Mouse (Mus musculus): Measurements from ENCODE around the gene Pou2f1. TPM values are rescaled to one million over a fixed set of nuclear protein-coding genes. Genes with fewer than 3 reads are reported as not detected.

The Pou2f1 gene
- total RNA-seq (2015) (23.9 and 28.5 TPM in 2 replicates), total RNA-seq (2017) (17.3 and 23.5 TPM in 2 replicates)

DNA sequence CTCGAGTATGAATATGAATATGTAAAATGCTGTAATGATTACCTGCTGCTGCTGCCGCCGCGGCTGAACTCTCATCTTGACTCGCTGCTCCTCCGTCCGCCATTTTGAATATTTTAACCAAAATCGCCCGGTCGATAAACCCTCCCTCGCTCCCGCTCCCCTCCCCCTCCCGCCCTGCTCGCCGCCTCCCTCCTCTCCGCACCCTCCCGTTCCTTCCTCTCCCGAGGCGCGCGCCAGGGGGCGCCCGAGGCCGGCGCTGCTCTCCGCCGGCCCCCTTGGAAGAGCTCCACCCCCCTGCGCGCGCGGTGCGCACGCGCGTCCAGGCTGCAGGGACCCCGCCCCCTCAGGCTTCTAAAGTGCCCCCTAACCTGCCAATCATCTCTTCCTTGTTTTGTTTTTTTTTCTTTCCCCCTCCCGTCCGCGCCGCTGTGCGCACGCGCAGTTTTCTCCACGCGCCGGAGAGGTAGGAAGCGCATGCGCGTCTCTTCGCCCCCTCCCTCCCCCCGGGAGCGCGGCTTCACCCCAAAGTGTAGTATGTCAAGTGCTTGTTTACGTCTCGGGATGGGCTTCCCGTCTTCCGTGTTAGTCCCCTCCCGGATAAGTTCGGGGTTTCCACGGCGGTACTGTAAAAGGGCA, at the start of gene Pou2f1:
TSS of gene Pou2f1 (minus strand) at position 159 of the 636 bp plus-strand sequence.
- ATAC-seq (replicated peaks; ENCODE audit: poor library complexity) = peak; percentile 69

GRCm38 (mm10) chr1:166049046-166049827, 46.8 kb upstream of the Pou2f1 start:
- ATAC-seq (replicated peaks; ENCODE audit: poor library complexity) = no peak

DNA sequence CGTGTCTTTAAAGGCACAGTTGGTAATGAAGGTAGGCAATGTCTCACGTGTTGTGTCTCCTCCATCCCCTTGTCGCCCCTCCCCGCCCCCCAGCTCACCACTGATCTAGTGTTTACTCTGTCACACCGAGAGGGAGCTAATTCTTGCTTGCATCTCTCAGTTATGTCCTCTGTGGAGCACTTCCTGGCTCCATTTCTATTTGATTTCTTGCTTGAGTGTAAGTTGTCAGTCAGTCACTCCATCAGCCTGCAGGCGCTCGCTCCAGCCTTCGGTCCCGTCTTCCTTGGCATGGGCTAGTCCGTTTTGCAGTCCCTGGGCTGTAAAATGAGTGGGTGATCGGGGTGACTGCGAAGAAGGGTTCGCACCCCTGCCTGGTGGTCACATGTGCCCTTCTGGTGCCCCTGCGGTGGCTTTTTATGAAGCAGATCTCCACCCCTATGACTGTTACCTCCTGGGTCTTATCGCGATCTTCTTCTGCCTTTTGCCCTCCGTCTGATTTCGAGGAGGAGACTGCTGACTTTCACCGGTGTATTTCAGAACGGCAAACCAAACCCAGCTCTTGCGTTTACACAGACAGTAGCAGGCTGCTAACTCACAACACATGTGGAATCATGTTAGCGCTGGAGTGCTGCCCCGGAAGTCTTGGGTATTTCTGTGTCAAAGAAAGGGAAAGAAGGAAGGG, 45.9 kb upstream of the Pou2f1 start:
- ATAC-seq (replicated peaks; ENCODE audit: poor library complexity) = peak; percentile 59

DNA sequence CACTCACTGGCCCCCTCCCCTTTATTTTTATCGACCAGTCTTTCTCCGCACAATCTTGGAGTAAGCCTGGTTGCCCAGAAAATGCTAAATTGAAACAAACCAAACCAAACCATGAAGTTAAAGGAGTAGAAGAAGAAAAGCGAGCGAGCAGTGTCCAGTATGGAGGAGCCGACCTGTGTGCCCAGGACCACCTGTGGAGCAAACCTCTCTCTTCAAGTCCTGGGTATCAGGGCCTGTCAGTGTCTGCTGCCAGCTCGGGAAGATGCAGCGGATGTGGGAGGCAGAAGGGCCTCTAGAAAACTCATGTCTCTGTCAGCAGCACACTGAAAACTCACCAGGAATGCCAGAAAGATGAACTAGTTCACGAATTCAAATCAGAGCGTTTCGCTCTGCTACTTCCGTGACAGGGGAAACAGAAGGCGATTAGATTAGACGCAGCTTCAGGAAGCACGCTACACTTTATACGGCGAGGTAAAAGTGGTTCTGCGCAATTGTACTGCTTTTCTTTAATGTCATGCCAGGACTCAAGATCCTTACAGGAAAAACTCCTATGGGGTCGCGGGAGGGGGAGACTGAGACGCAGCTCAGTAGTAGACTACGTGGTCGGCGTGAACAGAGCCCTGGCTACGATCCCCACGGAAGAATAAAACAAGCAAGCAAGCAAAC, 45.2 kb upstream of the Pou2f1 start:
- peak; percentile 29; the same call in 1 of the 2 replicates for ATAC-seq (replicated peaks; ENCODE audit: poor library complexity)

GRCm38 (mm10) chr1:166045894-166046197, 43.4 kb upstream of the Pou2f1 start:
- no peak for ATAC-seq (replicated peaks; ENCODE audit: poor library complexity)

- no peak for ATAC-seq (replicated peaks; ENCODE audit: poor library complexity)
These were observed 42.8 kb upstream of the Pou2f1 start for GRCm38 (mm10) chr1:166045060-166045893.

DNA sequence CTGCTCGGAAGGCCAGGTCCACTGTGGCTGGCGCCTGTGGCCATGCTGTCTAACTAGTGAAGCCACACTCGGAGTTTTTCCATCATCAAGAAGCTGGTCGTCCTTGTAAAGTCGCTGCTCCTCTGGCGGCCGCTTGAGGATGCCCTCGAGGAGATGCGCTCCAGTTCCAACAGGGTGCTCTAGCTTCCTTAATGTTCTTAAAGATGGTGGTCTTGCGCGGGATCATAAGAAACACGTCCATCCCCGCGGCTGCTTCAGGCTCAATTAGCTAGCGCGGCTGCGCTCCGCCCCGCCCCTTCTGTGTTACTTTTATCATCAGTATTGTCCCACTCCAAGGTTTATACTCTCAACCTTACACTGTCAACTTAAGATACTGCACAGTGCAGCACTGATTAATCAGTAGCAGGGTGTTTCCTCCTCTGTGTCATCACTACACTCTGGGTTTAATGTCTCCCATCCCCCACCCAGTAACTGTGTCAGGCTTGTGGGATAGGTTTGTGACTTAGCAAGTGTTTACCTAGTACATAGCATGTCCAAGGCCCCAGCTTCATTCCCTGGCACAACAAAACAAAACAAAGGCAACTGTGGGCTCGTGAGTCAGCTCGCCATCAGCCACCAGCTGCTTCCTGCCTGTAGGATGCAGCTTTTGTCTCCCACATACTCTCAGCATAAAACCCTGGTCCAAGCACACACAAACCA, 41.1 kb upstream of the Pou2f1 start:
- peak; percentile 22 for ATAC-seq (replicated peaks; ENCODE audit: poor library complexity)

DNA sequence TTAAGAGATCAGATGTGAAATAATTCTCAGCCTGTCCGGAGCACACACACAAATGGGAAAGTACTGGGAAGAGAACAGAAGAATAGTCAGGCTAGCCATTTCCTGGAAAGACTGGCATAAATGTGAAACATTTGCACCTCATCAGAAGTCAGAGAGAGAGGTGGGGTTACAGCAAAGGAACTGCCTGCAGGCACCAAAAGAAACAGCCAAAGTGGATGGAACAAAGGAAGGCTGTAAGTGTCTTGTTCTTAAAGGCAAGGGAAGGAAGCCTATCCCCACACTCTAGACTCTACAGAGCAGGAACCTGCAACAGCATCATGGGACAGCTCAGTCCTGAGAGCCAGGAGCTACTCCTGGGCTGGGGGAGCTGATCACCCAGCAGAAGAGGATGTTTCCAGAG, 39.0 kb upstream of the Pou2f1 start:
- ATAC-seq (replicated peaks; ENCODE audit: poor library complexity) = no peak

DNA sequence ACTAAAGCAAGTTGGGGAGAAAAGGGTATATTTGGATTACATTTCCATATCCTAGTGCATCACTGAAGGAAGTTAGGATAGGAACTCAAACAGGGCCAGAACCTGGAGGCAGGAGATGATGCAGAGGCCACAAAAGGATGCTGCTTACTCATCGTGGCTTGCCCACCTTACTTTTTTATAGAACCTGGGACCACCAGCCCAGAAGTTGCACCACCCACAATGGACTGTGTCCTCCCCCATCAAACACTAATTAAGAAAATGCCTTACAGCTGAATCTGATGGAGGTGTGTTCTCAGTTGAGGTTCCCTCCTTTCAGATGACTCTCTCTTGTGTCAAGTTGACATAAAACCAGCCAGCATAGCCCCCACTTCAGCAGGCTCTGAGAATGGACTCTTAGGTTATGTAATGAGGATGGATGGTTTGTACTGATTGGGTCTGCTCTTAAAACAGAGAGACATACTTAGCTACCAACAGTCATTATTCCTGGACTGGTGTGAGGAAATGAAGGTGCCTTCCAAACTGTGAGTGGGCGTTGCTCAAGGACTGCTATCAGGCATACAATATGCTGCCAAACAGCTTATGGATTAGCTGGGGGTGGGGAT, 36.4 kb upstream of the Pou2f1 start:
- no peak for ATAC-seq (replicated peaks; ENCODE audit: poor library complexity)

DNA sequence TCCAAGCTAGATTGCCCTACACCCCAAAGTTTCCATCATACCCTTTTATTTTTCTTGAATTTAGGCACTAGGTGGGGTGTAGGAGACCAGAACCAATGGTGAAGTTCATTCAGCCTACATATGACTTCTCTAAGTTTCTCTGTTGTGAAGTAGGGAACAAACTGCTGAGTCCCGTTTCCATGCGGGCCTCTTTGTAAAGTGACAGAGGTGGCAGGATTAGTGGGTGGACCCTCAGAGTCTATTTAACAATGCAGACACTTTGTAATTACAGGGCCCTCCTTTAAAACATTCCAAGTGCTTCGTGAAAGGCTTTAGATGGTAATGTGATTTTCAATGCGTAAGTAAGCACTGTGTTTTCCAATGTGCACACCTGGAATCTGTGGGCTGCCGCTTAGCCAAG, 32.6 kb upstream of the Pou2f1 start:
- ATAC-seq (replicated peaks; ENCODE audit: poor library complexity) = no peak

- ATAC-seq (replicated peaks; ENCODE audit: poor library complexity) = peak; percentile 44; the same call in 1 of the 2 replicates
These were observed 29.4 kb upstream of the Pou2f1 start for GRCm38 (mm10) chr1:166031673-166032547.

DNA sequence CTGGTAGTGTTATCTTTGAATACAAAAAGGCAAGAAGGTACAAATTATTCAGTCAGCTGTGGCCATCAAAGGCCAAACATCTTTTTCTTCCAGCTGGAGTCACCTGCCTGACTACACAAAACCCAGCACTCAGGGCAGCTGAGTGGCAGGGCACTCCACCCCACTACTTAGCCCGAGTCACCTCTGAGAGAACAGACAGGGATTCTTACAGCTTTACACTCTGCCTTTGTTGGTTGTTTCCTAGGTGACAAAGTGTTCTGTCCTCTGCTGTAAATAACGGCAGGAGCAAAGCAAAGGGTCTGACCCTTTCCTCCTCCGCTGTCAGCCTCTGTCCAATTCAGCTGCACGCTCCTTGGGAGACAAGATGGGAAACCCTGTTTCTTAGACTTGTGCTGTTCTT, 21.5 kb upstream of the Pou2f1 start:
- ATAC-seq (replicated peaks; ENCODE audit: poor library complexity) = no peak

DNA sequence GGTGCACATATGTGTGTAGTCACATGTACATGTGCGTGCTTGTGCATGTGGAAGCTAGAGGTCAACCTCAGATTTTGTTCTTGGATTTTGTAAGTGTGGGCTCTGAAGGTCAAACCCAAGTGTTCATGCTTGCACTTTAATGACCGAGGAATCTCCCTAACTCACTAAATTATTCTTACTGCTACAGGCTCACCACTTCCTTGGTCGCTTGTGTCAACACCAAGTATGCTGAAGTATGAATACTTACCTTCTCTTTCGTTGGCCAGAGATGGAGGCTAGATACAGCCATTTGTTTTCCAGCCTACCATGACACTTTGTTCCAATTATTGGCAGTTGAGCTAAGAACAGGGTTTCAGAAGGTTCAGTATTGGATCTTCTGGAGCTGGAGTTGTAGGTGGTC, 14.7 kb upstream of the Pou2f1 start:
- no peak for ATAC-seq (replicated peaks; ENCODE audit: poor library complexity)

- ATAC-seq (replicated peaks; ENCODE audit: poor library complexity) = peak; percentile 51
These were observed 13.8 kb upstream of the Pou2f1 start for GRCm38 (mm10) chr1:166016306-166016705.

GRCm38 (mm10) chr1:166014530-166014929, 12.1 kb upstream of the Pou2f1 start:
- peak; percentile 88 for ATAC-seq (replicated peaks; ENCODE audit: poor library complexity)

- no peak for ATAC-seq (replicated peaks; ENCODE audit: poor library complexity)
These were observed 7.6 kb upstream of the Pou2f1 start for GRCm38 (mm10) chr1:166010106-166010505.

GRCm38 (mm10) chr1:166008634-166009350, 6.3 kb upstream of the Pou2f1 start:
- ATAC-seq (replicated peaks; ENCODE audit: poor library complexity) = no peak

DNA sequence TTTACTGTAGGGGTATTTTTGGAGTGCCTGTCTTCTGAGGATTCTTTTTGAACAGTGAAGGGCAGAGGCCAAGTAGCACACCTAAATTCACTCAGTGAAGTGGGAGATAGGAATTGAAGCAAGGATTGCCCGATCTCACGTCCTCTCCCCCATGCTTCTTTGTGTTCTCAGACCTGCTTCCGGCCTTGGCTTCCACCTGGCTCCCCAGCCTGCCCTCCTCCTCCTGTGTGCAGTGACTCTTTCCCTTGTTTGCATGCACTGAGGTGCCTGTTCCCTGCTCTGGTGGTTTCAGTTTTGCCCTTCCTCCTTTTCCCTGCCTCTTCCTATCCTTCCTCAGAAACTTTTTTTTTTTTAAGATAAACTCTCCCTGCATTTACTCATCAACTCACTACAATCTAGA, 4.5 kb upstream of the Pou2f1 start:
- ATAC-seq (replicated peaks; ENCODE audit: poor library complexity) = no peak

All from megakaryocyte progenitor cell, adult 5-6 weeks (primary cell).